Mouse (Mus musculus): Measurements from ENCODE around the gene Sap30.

GRCm38 (mm10) chr8:57530238-57530637 lies 42.6 kb upstream of the Sap30 start:
- TF ChIP-seq EP300 (IDR thresholded peaks at IDR 0.05; ENCODE audit: insufficient read depth, low read depth, low read length), result no peak
- TF ChIP-seq CTCF (IDR thresholded peaks at IDR 0.05; ENCODE audit: low read depth, low read length), result no peak
- no peak for TF ChIP-seq POLR2A (IDR thresholded peaks at IDR 0.05; ENCODE audit: insufficient read depth, low read length)

All from ES-Bruce4 (cell line).